22 mouse cellular contexts compared by ENCODE assay signal in the genomic region with DNA sequence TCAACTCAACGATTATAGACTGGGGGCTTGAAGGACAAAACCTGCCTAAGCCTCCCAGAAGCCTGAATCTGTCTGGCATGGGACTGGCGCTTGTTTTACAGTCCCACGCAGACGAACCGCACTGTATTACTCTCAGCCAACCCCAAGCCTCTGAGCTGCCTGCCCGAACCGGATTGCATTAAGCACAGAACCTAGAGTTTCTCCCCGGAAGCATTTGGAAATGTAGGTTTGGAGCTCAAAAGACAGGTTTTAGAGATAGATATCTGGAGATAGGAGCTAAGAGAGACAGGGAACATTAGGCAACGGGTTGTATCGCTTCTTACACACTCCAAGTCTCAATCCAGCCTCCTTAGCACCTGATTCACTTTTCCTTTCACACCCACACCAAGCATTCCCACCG.
"Had no signal": no experiment of that assay in that cellular context is flagged by ENCODE, and none has a peak within 500 bp of the region (broad histone marks: within the 10 kb centered on the region; RNA-seq: fewer than 3 reads in every experiment).

No protein-coding gene starts in this region.

- H3K4me1 ChIP-seq: liver, embryonic 15.5 days; lung, embryonic 15.5 days; megakaryocyte, embryonic 14.5 days had no signal

- H3K27ac ChIP-seq: liver, embryonic 15.5 days; lung, embryonic 15.5 days; macrophage; midbrain, embryonic 13.5 days; midbrain, embryonic 15.5 days; neural tube, embryonic 13.5 days; neural tube, embryonic 15.5 days had no signal

- H3K36me3 ChIP-seq: liver, embryonic 15.5 days; lung, embryonic 15.5 days; midbrain, embryonic 13.5 days; midbrain, embryonic 15.5 days; neural tube, embryonic 13.5 days; neural tube, embryonic 15.5 days had no signal

- H3K9ac ChIP-seq: liver, embryonic 15.5 days; liver, postnatal 0 days; lung, embryonic 15.5 days; midbrain, embryonic 13.5 days; midbrain, embryonic 15.5 days; neural tube, embryonic 13.5 days; neural tube, embryonic 15.5 days had no signal

- H3K9me3 ChIP-seq: liver, embryonic 15.5 days; lung, embryonic 15.5 days; midbrain, embryonic 13.5 days; midbrain, embryonic 15.5 days; neural tube, embryonic 13.5 days; neural tube, embryonic 15.5 days had no signal

- DNase-seq: liver, postnatal 0 days; lung, adult 2 months; lung, postnatal 14 days; lung, postnatal 36 days; retina, postnatal 1 day; right cerebral cortex, adult 18-20 months; right cerebral cortex, postnatal 25 days; right cerebral cortex, postnatal 4 days; spleen, adult 18-20 months; thymus, adult 18-20 months; thymus, postnatal 14 days; thymus, postnatal 36 days had no signal

- H3K4me2 ChIP-seq: liver, embryonic 15.5 days; lung, embryonic 15.5 days; midbrain, embryonic 11.5 days; midbrain, embryonic 13.5 days; midbrain, embryonic 15.5 days; neural tube, embryonic 13.5 days; neural tube, embryonic 15.5 days had no signal

- ATAC-seq: liver, postnatal 0 days; lung, postnatal 0 days; midbrain, embryonic 13.5 days; midbrain, embryonic 15.5 days had no signal

- H3K4me3 ChIP-seq: liver, embryonic 15.5 days; lung, embryonic 15.5 days; megakaryocyte, embryonic 14.5 days; midbrain, embryonic 13.5 days; midbrain, embryonic 15.5 days; neural tube, embryonic 13.5 days; neural tube, embryonic 15.5 days had no signal
